Mouse (Mus musculus) brain, embryonic 14.5 days (tissue): ENCODE results near the gene Bpnt1. TPM values are rescaled to one million over a fixed set of nuclear protein-coding genes. Genes with fewer than 3 reads are reported as not detected.
A peak's percentile ranks its signal among the peaks of the same experiment; 100 is the strongest.

Source experiments
- DNase-seq: peaks from one replicate; pipeline ENCODE4 v3.0.0-alpha.2; 2011; ENCODE audit warnings: low read depth
- CTCF ChIP-seq: fragments of 200-500 bp; IDR thresholded peaks from 2 replicates; pipeline ENCODE4 v1.5.1; 2012; ENCODE audit warnings: inconsistent platforms, mild to moderate bottlenecking, moderate library complexity, borderline replicate concordance; ENCODE audit not compliant: insufficient read depth, insufficient read length; ENCODE audit errors: extremely low read depth
- POLR2A ChIP-seq: fragments of 200-500 bp; IDR thresholded peaks from 2 replicates; pipeline ENCODE4 v1.6.1; 2012; ENCODE audit warnings: mild to moderate bottlenecking, inconsistent platforms, borderline replicate concordance; ENCODE audit not compliant: poor library complexity, insufficient read depth, insufficient read length, severe bottlenecking; ENCODE audit errors: extremely low read depth
- polyA plus RNA-seq: library from polyadenylated mRNA; depleted of rRNA; stranded (reverse); fragments of >200 nt; gene quantifications from 2 replicates; pipeline ENCODE4 v1.2.3, GENCODE M21; 2012; rRNA removed

Gene Bpnt1
- polyA plus RNA-seq, 1 experiment: 41.8 TPM

DNA sequence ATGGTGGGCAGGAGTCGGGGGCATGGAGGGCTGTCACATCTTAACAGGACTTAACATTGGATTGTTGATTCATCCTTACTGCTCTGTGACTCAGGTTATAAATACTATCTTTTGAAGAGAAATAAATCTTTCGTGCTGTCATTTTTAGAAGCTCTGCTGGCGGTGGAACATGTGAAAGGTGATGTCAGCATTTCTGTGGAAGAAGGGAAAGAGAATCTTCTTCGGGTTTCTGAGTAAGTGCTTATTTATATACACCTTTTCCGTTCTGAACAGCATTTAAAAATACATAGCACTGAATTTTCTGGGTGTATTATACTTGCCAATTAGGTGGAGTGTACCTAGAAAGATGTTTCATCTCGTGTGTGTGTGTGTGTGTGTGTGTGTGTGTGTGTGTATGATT lies 35.4 kb downstream of the Bpnt1 start:
- no peak for DNase-seq
- TF ChIP-seq CTCF: no peak
- no peak for TF ChIP-seq POLR2A

DNA sequence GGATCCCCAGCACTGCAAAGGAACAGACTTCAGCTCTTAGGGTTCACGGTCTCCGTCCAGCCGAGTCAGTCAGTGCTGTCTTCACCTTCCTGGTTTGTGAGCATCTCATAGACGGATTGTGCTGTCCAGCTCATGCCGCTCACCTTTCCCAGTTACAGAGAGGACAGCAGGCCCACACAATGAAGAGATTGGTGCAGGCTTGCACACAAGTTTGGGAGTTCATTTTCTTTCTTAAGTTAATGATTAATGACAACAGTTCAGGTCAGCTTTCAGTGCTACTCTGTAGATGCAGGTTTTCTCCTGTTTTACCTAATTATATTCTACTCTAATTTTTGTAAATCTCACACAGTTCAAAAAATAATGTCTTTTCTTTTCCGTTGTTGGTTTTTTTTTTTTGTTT lies 38.0 kb downstream of the Bpnt1 start:
- TF ChIP-seq CTCF: no peak
- TF ChIP-seq POLR2A: no peak
- DNase-seq: no peak

DNA sequence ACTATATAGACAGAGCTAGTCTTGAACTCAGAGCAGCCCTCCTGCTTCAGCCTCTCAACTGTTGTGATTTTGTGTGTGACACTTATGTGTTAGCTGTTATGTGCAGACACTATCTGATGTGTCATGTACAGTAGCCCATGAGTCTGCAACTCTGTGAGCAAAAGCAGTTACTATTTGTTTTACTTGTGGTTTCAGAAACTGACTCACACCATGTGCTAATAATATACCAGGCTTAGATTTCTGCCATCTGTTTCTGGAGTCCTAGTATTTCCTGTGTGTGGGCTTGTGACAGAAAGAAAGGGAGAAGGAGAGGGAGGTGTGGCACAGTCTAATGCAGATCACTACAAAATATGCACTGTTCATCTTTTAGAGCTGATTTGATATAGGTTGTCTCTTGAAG lies 44.4 kb downstream of the Bpnt1 start:
- DNase-seq: no peak
- no peak for TF ChIP-seq CTCF
- TF ChIP-seq POLR2A: no peak

DNA sequence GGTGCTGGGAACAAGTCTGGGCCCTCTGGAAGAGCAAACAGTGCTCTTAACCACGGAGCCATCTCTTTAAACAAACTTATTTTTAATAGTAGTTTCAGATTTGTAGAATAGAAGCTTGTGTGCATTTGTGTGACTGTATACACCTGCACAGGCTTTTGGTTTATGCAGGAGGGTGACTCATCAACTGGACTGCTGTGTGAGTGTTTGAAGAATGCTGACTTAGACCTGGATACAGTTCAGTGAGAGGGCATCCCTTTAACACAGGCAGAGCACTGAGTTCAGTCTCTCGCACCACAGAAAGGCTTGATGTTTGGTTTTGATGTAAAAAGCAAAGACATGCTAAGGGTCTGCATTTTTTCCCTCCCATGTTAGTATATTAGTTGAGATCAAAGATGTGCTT lies 45.5 kb downstream of the Bpnt1 start:
- no peak for TF ChIP-seq CTCF
- no peak for TF ChIP-seq POLR2A
- DNase-seq: no peak

DNA sequence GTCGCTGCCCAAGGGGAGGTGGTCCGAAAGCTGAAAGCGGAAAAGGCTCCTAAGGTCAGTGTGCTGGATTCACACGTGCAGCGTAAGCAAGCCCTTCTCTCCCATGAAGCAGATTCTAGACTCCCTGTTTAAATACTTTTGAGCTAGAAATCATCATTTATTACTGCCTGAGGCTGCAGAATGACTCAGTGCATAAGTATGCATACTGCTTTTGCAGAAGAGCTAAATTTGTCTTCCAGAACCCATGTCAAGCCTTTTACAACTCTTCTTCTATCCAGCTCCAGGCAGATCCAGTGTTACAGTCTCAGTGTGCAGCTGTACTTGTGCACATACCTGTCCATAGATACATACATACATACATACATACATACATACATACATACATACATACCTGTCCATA lies 69.7 kb downstream of the Bpnt1 start:
- TF ChIP-seq POLR2A (no peak), CTCF (no peak)
- no peak for DNase-seq

DNA sequence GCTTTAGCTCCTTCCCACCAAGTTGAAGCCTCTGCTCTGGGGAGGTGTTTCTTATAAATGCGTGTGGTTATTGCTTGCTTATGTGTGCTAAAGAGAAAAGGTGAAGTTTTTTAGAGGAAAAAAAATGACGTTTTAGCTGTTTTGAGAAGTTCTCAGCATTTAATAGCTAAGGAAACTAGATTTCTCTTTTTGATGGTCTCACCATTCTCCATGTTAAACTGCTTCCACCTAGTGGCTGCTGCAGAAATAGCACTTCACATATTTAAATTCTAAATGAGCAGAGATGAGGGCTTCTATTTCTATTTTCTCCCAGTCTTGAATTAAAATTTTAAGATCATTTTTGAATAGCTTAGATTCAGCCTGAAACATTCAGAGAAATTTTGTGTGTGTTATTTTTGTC lies 72.1 kb downstream of the Bpnt1 start:
- peak; percentile 66 for DNase-seq
- peak; percentile 25; the same call in 1 of the 2 replicates for TF ChIP-seq CTCF
- TF ChIP-seq POLR2A: no peak

DNA sequence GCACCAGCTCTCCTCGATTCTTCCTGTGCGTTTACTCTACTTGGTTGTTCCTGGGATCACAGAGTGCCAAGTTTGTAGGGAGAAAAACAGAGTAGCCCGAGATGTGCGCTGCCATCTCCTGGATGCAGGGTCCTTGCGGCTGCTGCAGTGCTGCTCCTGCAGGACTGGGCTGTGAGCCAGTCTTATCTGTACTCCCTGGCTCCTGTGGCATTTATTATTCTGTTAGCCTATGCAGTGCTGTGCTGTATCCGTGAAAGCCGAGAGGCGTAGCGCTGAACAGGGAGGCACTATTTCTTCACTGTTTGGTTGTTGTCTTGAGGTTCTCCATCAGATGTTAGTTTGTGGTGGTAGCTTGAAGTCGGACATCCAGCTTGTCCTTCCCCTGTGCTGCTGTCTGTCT lies 74.0 kb downstream of the Bpnt1 start:
- no peak for TF ChIP-seq CTCF
- TF ChIP-seq POLR2A: no peak
- DNase-seq: peak; percentile 15

Other genes with a start within 250 kb of the Bpnt1 start
- gene Rab3gap2, start 128.0 kb upstream of the Bpnt1 start, polyA plus RNA-seq: 43.4 and 44.9 TPM in 2 replicates
- 18.2 and 18.9 TPM in 2 replicates for gene Iars2, start 2.8 kb upstream of the Bpnt1 start, polyA plus RNA-seq
- gene Eprs, start 30.9 kb downstream of the Bpnt1 start, polyA plus RNA-seq: 26.4 and 44.5 TPM in 2 replicates
- 13.3 and 23.0 TPM in 2 replicates for gene Slc30a10, start 122.7 kb downstream of the Bpnt1 start, polyA plus RNA-seq